Mouse (Mus musculus) right cerebral cortex, postnatal 36 days (tissue): Measurements from ENCODE around the gene Olfr141.

Experiments used
- DNase-seq, 2 experiments: peaks; one replicate each; pipeline ENCODE4 v3.0.0; 2022; ENCODE audit warnings: low spot score in 2 of 2, mixed read lengths in 1 of 2

Gene Olfr141

DNA sequence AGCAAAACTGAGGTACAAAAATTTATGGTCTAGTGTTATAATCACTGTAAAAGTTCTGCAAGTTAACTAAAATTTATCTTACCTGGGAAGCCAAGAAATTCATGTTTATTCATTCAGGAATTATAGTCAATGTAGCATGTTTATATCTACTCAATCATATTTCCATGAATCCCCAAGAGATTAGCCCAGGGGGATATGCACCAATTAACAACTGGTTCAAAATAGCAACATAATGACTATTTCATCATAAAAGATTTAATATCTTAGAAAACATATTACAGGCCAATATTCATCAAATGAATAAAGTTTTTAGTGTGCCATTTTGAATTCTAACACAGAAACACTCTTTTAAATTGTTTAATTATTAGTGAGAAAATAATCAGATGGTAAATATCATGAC is at the start of gene Olfr141:
Gene Olfr141, minus strand, starts transcription at position 101 of the 400 bp plus-strand sequence.
- DNase-seq: no peak

DNA sequence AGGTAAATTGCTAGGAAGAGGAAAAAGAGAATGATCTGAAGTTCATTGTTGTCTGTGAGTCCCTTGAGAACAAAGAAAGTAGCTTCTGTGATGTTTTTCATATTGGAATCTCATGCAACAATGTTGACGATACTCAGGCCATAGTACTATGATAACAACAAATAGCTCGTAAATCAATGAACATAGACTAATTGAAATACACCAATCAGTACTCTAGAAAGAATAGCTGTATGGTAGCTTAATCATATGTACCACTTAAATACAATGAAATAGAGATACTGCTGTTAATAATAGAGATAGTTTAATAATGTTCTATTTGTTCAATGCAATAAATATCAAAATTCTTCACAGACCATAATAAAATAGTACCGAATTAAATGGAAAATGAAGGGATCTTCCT is 41.8 kb upstream of the Olfr141 start, which contains the start of gene Olfr1095:
Gene Olfr1095, minus strand, starts transcription at position 101 of the 400 bp plus-strand sequence.
- no peak for DNase-seq

DNA sequence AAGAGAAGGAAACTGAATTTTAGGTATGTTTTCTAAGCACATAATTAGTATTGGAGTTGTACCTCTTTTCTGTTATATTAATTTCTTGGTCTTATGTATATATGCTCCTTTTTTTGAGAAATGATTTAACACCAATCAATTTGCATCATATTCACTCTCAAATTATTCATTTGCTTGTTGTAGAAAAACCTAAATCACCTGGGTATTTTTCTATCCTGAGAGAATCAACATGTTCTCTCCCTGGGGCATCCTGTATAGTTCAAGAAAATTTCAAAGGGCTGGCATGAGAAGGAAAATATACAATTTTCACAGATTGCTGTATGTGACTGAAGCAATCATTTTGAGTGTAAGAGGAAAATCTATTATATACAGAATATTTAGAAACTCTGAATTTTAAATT is 14.5 kb upstream of the Olfr141 start, which contains the start of gene Olfr1094:
Gene Olfr1094, plus strand, starts transcription at position 301 of the 400 bp plus-strand sequence.
- no peak for DNase-seq

DNA sequence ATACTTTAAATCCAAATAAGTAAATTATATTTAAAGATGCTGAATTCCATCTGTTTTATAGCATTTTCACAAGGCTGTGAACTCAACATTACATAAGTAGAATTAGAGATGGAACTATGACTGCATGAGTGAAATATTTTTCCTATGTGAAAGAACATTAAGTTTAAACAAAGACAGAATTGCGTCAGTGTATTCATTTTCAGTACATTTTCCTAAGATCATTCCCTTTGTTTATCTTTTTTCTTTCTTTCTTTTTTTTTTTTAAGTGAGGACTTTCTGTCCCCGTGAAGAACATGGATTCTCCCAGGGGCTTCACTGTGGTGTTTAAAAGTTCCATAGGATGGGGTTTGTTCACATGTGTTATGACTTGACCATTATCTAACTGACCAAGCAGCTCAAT is 27.6 kb downstream of the Olfr141 start, which contains the start of gene Olfr1093:
Gene Olfr1093, plus strand, starts transcription at position 301 of the 400 bp plus-strand sequence.
- no peak for DNase-seq

DNA sequence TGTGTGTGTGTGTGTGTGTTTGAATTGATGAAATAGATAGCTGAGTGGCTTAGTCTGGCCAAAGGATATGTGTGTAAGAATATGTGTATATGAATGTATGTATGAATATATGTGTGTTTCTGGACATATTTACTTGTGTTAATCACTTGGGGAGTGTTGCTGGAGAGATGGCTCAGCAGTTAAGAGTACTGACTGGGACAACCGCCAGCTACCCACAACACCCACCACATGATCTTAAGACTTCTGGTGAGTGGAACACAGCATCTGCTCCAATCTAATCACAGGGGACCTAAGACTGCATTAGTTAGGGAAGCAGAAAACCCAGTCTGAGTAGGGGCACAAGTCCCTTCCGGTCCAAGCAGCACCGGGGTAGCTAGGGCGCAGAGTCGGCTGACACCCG is 48.8 kb downstream of the Olfr141 start:
- no peak for DNase-seq

DNA sequence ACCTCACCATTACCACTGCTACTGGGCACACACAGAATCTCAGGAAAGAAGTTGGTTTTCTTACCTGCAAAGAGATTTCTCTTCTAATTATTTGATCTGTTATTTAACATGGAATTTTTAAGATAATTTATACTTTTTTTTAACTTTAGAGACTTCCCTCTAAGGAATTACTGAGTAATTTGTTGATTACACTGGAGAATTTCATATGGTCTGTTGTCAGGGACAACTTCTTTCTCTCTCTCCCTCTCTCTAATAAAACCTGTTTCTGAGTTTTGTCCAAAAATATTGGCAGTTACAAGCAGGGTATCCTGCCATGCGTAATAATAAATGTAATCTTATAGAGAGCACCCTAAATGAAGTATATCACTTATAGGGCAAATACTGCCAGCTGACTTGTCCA is 50.9 kb downstream of the Olfr141 start, which contains the start of gene Olfr1090:
Gene Olfr1090, minus strand, starts transcription at position 101 of the 400 bp plus-strand sequence.
- no peak for DNase-seq
